Mouse (Mus musculus) cortical plate, adult 2 months (tissue): ENCODE measurements around the gene Fzd2.

Source experiments
- CTCF ChIP-seq: fragments of 200-500 bp; IDR thresholded peaks from 2 replicates; pipeline ENCODE4 v1.5.1; 2011; ENCODE audit warnings: mild to moderate bottlenecking, control low read depth, low read length; ENCODE audit not compliant: insufficient read depth; ENCODE audit errors: extremely low read depth
- POLR2A ChIP-seq: fragments of 200-500 bp; IDR thresholded peaks from 2 replicates; pipeline ENCODE4 v1.6.1; 2011; ENCODE audit warnings: mild to moderate bottlenecking, low read length, control low read depth; ENCODE audit not compliant: insufficient read depth; ENCODE audit errors: extremely low read depth

GRCm38 (mm10) chr11:102628529-102628928, 24.3 kb downstream of the Fzd2 start:
- TF ChIP-seq CTCF (no peak), POLR2A (no peak)
